Mouse (Mus musculus) 3T3-L1 (cell line): ENCODE results near the gene Rbm28.
"Not testable (repeated sequence)": the region's sequence is repeated elsewhere in the genome, so short reads cannot be mapped to it uniquely, and the experiment has no call there.

Source experiments
- DNase-seq: peaks from one replicate; pipeline ENCODE4 v3.0.0-alpha.2; 2015; ENCODE audit warnings: low read depth, low spot score

Gene Rbm28

GRCm38 (mm10) chr6:29195146-29195545, 30.3 kb upstream of the Rbm28 start:
- DNase-seq, result no peak

DNA sequence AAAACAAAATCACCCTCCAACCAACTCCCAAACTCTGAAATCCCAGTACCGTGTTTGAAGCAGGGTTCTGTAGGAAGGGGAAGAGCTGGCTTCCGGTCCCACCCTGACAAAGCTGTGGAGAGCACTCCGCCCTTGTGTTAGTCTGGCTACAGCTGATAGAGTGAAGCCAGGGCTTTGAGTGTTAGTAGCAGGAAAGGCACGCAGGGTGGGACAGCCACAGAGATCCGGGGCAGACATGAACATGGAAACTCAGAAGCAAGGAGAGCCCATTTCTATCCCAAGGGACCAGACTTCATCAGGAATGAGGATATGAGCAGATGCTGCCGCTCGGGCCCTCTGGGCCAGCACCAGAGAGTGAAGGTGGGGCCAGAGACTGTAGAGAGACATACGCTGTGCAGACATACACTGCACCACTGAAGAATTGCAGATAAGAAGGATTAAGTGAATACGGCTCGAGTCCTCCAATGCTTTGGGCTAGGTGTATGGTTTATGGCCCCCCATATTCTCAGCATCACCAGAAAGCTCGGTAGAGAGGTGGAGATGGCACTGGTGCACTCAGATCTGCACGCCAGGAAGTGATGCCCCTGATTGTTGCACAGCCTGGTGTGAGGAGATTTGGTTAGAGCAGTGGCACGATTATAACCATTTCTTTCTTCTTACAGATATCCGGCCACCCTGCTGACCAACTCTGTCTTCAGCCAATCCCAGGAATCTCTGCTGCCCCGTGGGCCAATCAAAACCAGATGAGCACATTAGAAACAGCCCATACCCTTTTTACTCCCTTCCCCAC, 29.4 kb upstream of the Rbm28 start:
- DNase-seq, result no peak

- DNase-seq, result no peak
Measured at GRCm38 (mm10) chr6:29187936-29188335, 23.1 kb upstream of the Rbm28 start.

- no peak for DNase-seq
Measured at GRCm38 (mm10) chr6:29179843-29180242, 15.0 kb upstream of the Rbm28 start.

DNA sequence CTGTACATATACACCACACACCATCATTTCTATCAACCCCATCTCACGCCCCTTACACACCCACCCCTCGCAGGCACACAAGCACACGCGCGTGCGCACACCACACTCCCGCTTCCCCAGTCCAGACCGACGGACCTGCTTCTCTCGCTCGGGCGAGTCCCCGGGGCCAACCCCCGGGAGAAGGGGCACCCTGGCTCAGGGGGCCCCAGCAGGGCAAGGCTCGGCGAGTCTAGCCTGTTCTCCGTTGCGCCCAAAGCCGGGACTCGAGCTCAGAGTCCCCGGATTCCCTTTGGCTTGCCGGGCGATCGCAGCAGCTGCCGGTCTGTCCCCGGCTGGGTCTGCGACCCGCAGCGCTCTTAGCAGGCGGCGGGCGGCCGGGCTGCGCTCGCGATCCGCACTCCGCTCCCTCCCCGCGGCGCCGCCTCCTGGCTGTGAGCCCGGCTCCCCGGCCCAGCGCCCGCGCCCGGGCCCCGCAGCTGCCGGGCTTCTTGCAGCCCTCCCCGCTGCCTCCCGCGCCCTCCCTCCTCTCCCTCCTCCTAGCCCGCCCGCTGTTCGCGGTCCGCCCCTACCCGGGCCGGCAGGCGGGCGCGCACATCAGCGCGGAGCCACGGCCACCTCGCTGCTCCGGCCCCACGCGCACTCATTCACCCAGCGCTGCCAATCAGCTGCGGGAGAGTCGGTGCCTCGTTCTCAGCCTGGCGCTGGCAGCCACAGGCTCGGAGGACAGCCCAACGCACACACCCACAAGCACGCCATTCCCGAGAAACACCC, 14.3 kb upstream of the Rbm28 start, which contains the start of gene Prrt4:
Prrt4 (minus strand) TSS at position 697 of the 771 bp plus-strand sequence.
- no peak for DNase-seq

DNA sequence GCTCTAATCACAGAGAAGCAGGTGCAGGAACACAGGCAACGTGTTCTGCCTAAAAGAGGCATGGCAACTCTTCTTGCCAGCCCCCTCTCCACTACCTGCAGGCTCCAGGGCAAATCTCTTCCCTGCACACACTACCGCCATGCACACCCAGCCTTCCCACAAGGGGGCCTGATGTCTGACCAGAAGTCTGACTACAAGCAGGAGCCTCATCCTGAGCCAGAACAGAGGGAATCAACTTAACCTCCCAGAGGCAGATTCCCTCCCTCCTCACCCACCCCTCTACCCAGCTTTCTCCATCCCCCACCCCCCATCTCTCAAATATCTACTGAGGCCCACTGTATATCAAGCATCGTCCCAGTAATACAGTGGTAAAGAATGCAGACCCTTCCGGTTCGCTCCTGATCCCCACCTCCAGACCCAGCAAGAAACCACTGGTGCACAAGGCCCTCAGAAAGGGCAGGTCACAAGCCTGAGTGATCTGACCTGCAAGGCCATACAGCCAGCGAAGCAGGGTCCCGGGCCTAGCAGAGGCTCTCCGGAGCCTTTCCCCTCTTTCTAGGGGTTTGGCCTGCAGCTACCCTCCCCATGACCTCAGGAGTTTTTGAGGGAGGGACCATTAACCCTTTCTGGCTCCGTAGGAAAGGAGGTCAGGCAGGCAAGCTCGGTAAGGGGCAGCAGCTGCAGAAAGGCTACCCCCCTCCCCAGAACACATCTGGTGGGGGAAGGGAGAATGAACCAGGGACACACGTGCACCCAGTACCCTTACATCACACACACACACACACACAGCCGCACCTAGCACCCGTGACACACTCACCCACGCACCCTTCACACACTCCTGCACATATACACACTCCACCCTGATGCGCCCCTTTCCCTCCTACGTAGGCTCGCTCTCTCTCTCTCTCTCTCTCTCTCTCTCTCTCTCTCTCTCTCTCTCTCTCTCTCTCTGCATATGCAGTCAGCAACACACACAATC, 13.4 kb upstream of the Rbm28 start:
- no peak for DNase-seq

GRCm38 (mm10) chr6:29175113-29175512, 10.3 kb upstream of the Rbm28 start:
- DNase-seq, result no peak

DNA sequence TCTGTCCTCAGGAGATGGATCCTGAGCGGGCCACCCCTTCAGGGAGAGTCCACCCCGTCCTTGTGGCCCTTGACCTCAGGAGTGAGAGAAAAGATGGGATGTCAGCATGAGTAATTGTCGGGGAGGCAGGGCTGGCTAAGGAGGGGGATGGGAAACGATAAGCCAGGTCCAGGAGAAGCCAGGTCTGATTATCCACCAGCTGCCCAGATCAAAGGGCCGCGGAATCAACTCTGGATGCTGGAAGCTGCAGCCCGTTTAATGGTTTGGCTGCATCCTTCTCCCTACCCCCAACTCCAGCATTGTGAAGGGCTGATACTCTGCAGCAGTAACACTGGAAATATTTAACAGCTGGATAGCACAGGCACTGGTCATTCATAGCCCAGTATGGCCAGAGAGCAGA, 9.6 kb upstream of the Rbm28 start:
- no peak for DNase-seq

- peak; percentile 73 for DNase-seq
Measured at GRCm38 (mm10) chr6:29170952-29171388, 6.2 kb upstream of the Rbm28 start.

- DNase-seq, result no peak
Measured at GRCm38 (mm10) chr6:29170063-29170921, 5.5 kb upstream of the Rbm28 start.

DNA sequence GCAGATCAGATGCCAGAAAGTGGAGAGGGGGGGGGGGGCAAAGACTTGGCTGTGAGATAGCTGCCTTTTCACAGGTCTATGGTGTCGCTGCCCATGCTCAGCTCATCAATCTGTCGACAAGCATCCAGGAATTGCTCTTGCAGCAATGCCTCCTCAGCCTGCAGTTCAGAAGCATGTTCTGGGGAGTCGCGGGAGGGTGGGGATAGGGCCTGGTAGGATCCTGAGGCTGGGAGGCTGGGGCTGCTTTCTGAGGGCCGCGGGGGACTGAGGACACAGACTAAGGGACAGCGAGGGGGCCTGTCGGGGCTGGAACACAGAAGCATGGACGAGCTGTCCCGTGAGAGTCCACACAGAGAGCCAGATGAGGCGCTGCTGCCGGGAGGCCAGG, 4.9 kb upstream of the Rbm28 start:
- DNase-seq, result no peak

- DNase-seq, result no peak
Measured at GRCm38 (mm10) chr6:29168871-29169270, 4.1 kb upstream of the Rbm28 start.

DNA sequence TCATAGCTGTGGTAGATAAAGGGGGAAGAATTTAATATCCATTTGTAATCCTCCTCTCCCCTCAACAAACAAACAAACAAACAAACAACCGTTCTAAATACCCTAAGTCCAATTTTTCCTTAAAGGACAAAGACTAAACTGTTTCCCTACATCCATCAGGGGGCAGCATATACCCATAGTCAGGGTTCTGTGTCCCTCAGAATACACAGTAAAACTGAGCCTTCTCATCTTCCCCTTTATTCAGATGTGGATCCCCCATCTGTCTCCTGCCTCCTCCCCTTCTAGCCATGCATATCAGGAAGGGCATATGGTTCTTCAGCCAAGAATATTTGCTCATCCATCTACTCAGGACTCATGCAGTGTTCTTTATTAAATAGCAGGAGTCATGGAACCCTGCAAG, 1.4 kb upstream of the Rbm28 start:
- peak; percentile 85 for DNase-seq

DNA sequence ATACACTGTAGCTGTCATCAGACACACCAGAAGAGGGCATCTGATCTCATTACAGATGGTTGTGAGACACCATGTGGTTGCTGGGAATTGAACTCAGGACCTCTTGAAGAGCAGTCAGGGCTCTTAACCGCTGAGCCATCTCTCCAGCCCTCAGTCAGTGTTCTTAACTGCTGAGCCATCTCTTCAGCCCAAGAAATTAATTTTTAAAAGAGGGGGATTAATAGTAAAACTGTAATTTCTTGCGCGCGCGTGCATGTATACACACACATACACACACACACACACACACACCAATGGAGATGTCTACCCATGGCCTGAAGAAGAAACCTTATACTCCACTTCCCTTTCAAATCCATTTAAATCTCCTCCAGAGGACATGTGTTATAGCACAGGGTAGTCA, 3.5 kb downstream of the Rbm28 start:
- not testable (repeated sequence) for DNase-seq

DNA sequence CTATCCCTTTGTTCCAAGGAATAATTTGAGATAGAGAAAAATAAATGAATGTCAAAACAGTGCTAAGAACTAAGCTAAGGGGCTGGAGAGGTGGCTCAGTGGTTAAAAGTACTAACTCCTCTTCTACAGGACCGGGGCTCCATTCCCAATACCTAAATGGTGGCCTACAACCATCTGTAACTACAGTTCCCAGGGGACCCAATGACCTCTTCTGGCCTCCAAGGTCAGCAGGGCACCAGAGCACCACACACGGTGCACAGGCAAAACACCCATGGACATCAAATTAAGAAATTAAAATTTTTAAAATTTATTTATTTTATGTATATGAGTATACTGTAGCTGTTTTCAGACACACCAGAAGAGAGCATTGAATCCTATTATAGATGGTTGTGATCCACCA, 4.0 kb downstream of the Rbm28 start:
- no peak for DNase-seq

GRCm38 (mm10) chr6:29156326-29156725, 8.5 kb downstream of the Rbm28 start:
- no peak for DNase-seq

GRCm38 (mm10) chr6:29150001-29150400, 14.8 kb downstream of the Rbm28 start:
- no peak for DNase-seq

DNA sequence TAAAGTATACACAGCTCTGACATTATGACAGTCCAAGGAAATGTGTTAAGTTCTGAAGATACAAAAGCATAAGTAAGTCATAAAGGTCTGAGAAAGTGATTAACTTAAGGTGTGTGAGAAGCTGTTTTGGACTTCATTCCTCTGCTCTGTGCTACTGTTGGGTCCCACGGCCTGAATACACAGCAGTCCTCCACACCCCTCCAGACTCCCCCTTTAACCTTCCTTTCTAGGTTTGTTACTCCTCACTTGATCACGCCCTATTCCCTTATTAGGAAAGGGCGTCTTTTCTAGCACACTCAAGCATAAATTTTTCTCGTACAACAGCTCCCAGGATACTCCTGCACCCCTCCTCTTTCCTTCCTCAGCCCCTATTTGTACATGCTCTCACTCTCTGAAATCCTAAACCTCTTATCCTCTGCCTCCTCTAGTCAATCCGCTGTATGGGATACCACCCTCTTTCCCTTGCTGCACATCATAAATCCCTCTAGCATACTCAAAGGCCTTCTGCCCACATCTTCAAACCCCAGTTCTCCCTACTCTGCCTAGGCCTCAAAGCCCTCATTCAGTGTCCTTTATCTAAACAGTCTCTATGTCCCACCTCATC, 17.3 kb downstream of the Rbm28 start:
- DNase-seq, result no peak

DNA sequence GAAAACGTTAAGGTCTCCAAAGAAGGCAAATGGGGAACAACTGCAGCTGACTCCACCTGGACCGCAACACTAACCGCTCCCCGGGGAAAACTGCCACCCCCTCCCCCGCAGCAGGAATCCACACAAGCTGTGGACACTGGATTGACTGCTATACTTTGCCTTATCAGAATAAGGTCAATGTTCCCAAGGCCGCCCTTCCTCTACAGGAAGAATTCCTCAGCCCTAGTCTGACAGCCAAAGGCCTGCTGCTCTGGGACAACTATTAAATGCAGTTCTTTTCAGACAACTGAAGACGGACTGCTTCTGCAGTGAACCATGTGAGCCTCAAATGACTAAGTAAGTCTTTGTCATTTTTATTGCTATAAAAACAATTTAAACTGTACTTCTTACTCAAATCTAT, 18.2 kb downstream of the Rbm28 start:
- DNase-seq, result no peak
